In genomic region chr19:58978401-58979171, GRCm38 (mm10) we compare ENCODE assay signal across 7 mouse cellular contexts. TPM values are rescaled to one million over a fixed set of nuclear protein-coding genes. Genes with fewer than 3 reads are reported as not detected.
DNase-seq lines count a peak whose midpoint lies in the region; ATAC-seq and TF ChIP-seq lines count a peak whose summit lies in the region.

No protein-coding gene starts in this region.

- no peaks in the 10 kb centered on the region for H3K27me3 ChIP-seq in heart, embryonic 14.5 days (ENCODE audit: control insufficient read depth, insufficient read depth, low read length)
- no peaks in the 10 kb centered on the region for H3K27me3 ChIP-seq in thymus, adult 2 months (ENCODE audit: control insufficient read depth, insufficient read depth, low read length)

- H3K36me3 ChIP-seq in heart, embryonic 14.5 days (ENCODE audit: control insufficient read depth, insufficient read depth, low read length): no peaks in the 10 kb centered on the region
- no peaks in the 10 kb centered on the region for H3K36me3 ChIP-seq in thymus, adult 2 months (ENCODE audit: control insufficient read depth, insufficient read depth, low read length)

- 61% methylated on average over 11 of the region's 11 CpGs for WGBS in heart, embryonic 14.5 days
- 21% methylated on average over 11 of the region's 11 CpGs for WGBS in thymus, adult 2 months

- no peaks in the 10 kb centered on the region; a peak in 1 of 4 replicates for H3K4me1 ChIP-seq in heart, embryonic 14.5 days (ENCODE audit: control insufficient read depth in 2 of 2, insufficient read depth in 2 of 2, low read length in 2 of 2)
- H3K4me1 ChIP-seq in thymus, adult 2 months (replicated peaks; ENCODE audit: control insufficient read depth, insufficient read depth, low read length): no peaks in the 10 kb centered on the region

- peak overlapping the region; percentile 16; the same call in 1 of the 2 replicates for H3K4me2 ChIP-seq in heart, embryonic 14.5 days (ENCODE audit: low read length)

- peak; percentile 8 for DNase-seq in urinary bladder, postnatal 14 days (ENCODE audit: low spot score)
- no peak for DNase-seq in urinary bladder, postnatal 10 days (ENCODE audit: low spot score)
- DNase-seq in c-Kit-positive CD71-positive TER-119-positive erythroid progenitor cells, embryonic 14.5 days (ENCODE audit: low spot score): peak; percentile 60
- DNase-seq in liver: peak; percentile 83
- no peak for DNase-seq in thymus, postnatal 14 days
- DNase-seq in thymus, adult 2 months: no peak

- TF ChIP-seq CTCF in thymus, adult 2 months (IDR thresholded peaks at IDR 0.05; ENCODE audit: borderline replicate concordance, control insufficient read depth, extremely low read depth, insufficient read depth, low read length, poor library complexity): no peak

- H3K4me3 ChIP-seq in heart, embryonic 14.5 days (ENCODE audit: control insufficient read depth in 1 of 2, insufficient read depth in 1 of 2, low read depth in 1 of 2, low read length in 2 of 2): no peak overlapping the region
- no peak overlapping the region for H3K4me3 ChIP-seq in thymus, adult 2 months (ENCODE audit: control insufficient read depth, insufficient read depth, low read length)

- H3K9ac ChIP-seq in heart, embryonic 14.5 days (ENCODE audit: low read length): no peak overlapping the region

- H3K9me3 ChIP-seq in heart, embryonic 14.5 days (ENCODE audit: control insufficient read depth, low read length): no peaks in the 10 kb centered on the region

- peak; percentile 64; the same call in 1 of the 2 replicates for ATAC-seq in heart, embryonic 14.5 days (ENCODE audit: insufficient number of reproducible peaks, insufficient read depth, low FRiP score, low read depth)

- H3K27ac ChIP-seq in heart, embryonic 14.5 days (replicated peaks in 1 of 2; ENCODE audit: control insufficient read depth in 1 of 2, insufficient read depth in 1 of 2, low read depth in 2 of 2, low read length in 2 of 2): no peak overlapping the region
- H3K27ac ChIP-seq in thymus, adult 2 months (ENCODE audit: control insufficient read depth, insufficient read depth, low read length): no peak overlapping the region

- no peak for TF ChIP-seq POLR2A in thymus, adult 2 months (IDR thresholded peaks at IDR 0.05; ENCODE audit: control insufficient read depth, extremely low read depth, insufficient read depth, low read length, poor library complexity)

RNA-seq across cellular contexts. Expression of gene Hspa12a, which starts 35.1 kb away (rescaled TPM):
- polyA plus RNA-seq in heart, embryonic 14.5 days (2014; fragmentation: Nextera tagmentation; extraction: Ambion mirVana): 8.3 and 8.4 TPM in 2 replicates
- 1.5 and 3.3 TPM in 2 replicates for polyA plus RNA-seq in thymus, adult 2 months (2012; rRNA removed)

RNA-seq across cellular contexts. Expression of gene Eno4, which starts 35.4 kb away (rescaled TPM):
- 0.30 and 0.46 TPM in 2 replicates for polyA plus RNA-seq in heart, embryonic 14.5 days (2014; fragmentation: Nextera tagmentation; extraction: Ambion mirVana)
- 0.09 and 0.14 TPM in 2 replicates for polyA plus RNA-seq in thymus, adult 2 months (2012; rRNA removed)

Comparison
In these comparisons a context has a peak if more than half of its experiments do, and no peak if none do; other contexts are left out.
1. DNase-seq: peak in urinary bladder, postnatal 14 days (single experiment), c-Kit-positive CD71-positive TER-119-positive erythroid progenitor cells, embryonic 14.5 days (single experiment) and liver (single experiment); none in urinary bladder, postnatal 10 days (single experiment), thymus, postnatal 14 days (single experiment) and thymus, adult 2 months (single experiment).